Mouse (Mus musculus): ENCODE data around the gene Dcxr.
A peak's percentile ranks its signal among the peaks of the same experiment; 100 is the strongest.
"Not testable (repeated sequence)": the region's sequence is repeated elsewhere in the genome, so short reads cannot be mapped to it uniquely, and the experiment has no call there.

Dcxr gene

GRCm38 (mm10) chr11:120727169-120727527, at the start of gene Dcxr:
Dcxr (minus strand) TSS chr11:120727281.
- DNase-seq (ENCODE audit: low spot score in 2 of 2), result peak; percentile 68 to 71

- DNase-seq (ENCODE audit: low spot score in 2 of 2), result peak; percentile 82 to 93
Observed at GRCm38 (mm10) chr11:120775774-120776469, 48.8 kb upstream of the Dcxr start.

GRCm38 (mm10) chr11:120773463-120774190, 46.5 kb upstream of the Dcxr start:
- no peak for DNase-seq (ENCODE audit: low spot score in 2 of 2)

- DNase-seq (ENCODE audit: low spot score in 2 of 2), result no peak
Observed at GRCm38 (mm10) chr11:120772749-120773148, 45.7 kb upstream of the Dcxr start.

- no peak for DNase-seq (ENCODE audit: low spot score in 2 of 2)
Observed at GRCm38 (mm10) chr11:120768206-120768605, 41.1 kb upstream of the Dcxr start.

GRCm38 (mm10) chr11:120767023-120767422, 39.9 kb upstream of the Dcxr start:
- DNase-seq (ENCODE audit: low spot score in 2 of 2), result not testable (repeated sequence)

- DNase-seq (ENCODE audit: low spot score in 2 of 2), result not testable (repeated sequence)
Observed at GRCm38 (mm10) chr11:120763121-120763999, 36.3 kb upstream of the Dcxr start.

GRCm38 (mm10) chr11:120762672-120763041, 35.6 kb upstream of the Dcxr start, which contains the start of gene Hmga1b:
Hmga1b (plus strand) TSS chr11:120762794.
- DNase-seq (ENCODE audit: low spot score in 2 of 2), result not testable (repeated sequence)

- no peak for DNase-seq (ENCODE audit: low spot score in 2 of 2)
Observed at GRCm38 (mm10) chr11:120761811-120762671, 35.0 kb upstream of the Dcxr start.

- no peak for DNase-seq (ENCODE audit: low spot score in 2 of 2)
Observed at GRCm38 (mm10) chr11:120760236-120760635, 33.2 kb upstream of the Dcxr start.

GRCm38 (mm10) chr11:120751606-120752005, 24.5 kb upstream of the Dcxr start:
- DNase-seq (ENCODE audit: low spot score in 2 of 2), result no peak

GRCm38 (mm10) chr11:120749430-120749829, 22.3 kb upstream of the Dcxr start:
- no peak for DNase-seq (ENCODE audit: low spot score in 2 of 2)

- no peak for DNase-seq (ENCODE audit: low spot score in 2 of 2)
Observed at GRCm38 (mm10) chr11:120747974-120748373, 20.9 kb upstream of the Dcxr start.

- DNase-seq (ENCODE audit: low spot score in 2 of 2), result no peak
Observed at GRCm38 (mm10) chr11:120744121-120744701, 17.1 kb upstream of the Dcxr start.

GRCm38 (mm10) chr11:120740981-120741380, 13.9 kb upstream of the Dcxr start:
- DNase-seq (ENCODE audit: low spot score in 2 of 2), result no peak

- no peak for DNase-seq (ENCODE audit: low spot score in 2 of 2)
Observed at GRCm38 (mm10) chr11:120736424-120736823, 9.3 kb upstream of the Dcxr start.

GRCm38 (mm10) chr11:120733521-120733920, 6.4 kb upstream of the Dcxr start:
- DNase-seq (ENCODE audit: low spot score in 2 of 2), result no peak

GRCm38 (mm10) chr11:120731858-120732680, 5.0 kb upstream of the Dcxr start, which contains the start of gene Cbr2:
Cbr2 (minus strand) TSS chr11:120732114.
- DNase-seq (ENCODE audit: low spot score in 2 of 2), result no peak

- DNase-seq (ENCODE audit: low spot score in 2 of 2), result no peak
Observed at GRCm38 (mm10) chr11:120731395-120731794, 4.3 kb upstream of the Dcxr start.

- DNase-seq (ENCODE audit: low spot score in 2 of 2), result no peak
Observed at GRCm38 (mm10) chr11:120730331-120730870, 3.3 kb upstream of the Dcxr start.
